Mouse (Mus musculus) ovary, postnatal 14 days (tissue): Measurements from ENCODE around the gene Ndufa13.
A peak's percentile ranks its signal among the peaks of the same experiment; 100 is the strongest.

Source experiments
- DNase-seq: peaks from one replicate; pipeline ENCODE4 v3.0.0; 2022; ENCODE audit warnings: low spot score

Ndufa13 gene

DNA sequence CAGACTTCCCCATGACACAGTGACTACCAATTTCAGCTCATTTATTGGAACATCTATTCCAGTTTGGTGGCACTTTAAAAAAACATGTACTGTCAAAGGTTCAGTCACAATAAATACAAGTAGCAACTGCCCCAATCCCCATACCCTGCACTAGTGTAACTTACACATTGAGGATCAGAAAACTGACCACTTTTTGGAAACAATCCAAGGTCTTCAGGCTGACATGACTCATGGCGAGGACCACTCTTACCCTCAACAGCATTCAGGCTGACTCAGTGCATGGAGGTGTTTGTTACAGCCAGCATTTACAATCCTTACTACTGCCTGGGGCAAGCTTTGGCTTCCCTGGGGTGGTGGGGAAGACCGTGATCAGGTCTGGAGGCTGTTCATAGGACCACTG, 4.7 kb upstream of the Ndufa13 start:
- no peak for DNase-seq

DNA sequence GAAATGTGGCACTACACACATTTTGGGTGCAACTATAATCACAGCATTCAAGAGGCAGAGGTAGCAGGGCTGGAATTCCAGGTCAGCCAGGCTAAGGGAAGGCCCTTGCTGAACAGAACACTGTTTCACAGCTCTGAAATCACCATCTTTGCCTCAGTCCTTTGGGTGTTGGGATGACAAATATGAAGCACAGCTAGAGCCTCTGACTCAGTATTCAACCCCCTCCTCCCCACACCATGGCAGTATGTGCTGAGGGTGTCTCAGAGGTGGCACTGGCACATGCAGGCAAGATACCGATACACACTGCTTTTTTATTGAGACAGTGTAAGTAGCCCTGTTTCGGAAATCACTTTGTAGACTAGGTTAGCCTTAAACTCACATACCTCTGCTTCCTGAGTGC, 3.9 kb upstream of the Ndufa13 start:
- no peak for DNase-seq

- no peak for DNase-seq
Observed at GRCm38 (mm10) chr8:69904096-69904495, 1.7 kb upstream of the Ndufa13 start.

DNA sequence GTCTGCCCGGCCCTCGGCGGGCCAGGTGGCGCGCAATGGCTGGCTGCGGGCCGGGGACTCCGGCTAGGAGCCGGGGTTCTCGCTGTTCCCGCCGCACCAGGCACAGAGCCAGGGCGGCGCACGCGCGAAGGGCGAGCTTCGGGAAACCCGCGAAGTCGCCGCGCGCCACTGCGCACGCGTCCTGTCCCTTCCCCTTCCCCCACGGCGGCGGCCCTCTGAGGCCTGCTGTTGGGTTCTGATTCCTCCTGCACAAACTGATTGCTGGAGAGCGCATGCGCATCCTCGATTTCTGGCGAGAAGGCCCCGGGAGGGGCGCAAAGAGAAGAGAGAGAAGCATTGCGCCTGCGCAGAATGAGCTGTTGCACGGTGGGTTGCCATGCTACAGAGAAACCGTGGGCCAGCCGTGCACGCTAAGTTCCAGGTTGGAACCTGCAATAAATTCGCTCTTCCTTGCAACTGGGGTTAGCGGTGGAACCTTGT, 745 bp upstream of the Ndufa13 start:
- DNase-seq = peak; percentile 97

DNA sequence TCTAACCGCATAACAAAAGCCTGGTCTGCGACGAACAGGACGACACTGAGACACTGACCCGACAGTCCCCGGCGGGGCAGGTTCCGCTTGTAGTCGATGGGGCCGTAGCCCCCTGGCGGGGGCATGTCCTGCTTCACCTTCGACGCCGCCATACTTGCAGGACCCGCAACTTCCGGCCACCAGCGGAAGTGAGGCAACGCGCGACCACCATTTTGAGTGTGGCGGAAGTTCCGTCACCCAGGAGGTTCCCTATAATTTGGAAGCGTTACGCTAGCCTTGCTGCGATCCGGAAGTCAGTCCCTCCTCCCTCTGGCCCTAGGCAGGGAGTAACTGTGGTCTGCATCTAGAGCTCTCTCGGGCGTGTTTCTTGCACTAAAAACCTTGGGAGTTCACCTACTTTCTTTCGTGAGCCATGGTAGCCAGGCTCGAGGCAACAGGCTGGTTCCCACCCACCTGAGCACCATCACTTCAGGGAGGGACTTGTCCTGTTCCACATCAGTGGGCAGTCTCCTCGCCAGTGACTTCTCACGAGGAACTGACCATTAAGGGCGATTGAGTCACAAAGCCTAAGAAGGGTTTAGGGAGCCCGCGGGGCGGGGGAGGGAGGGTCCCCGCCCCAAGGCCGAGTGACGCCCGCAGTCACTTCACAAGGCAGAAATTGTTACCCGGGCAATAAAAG, 735 bp downstream of the Ndufa13 start:
- peak; percentile 98 for DNase-seq

DNA sequence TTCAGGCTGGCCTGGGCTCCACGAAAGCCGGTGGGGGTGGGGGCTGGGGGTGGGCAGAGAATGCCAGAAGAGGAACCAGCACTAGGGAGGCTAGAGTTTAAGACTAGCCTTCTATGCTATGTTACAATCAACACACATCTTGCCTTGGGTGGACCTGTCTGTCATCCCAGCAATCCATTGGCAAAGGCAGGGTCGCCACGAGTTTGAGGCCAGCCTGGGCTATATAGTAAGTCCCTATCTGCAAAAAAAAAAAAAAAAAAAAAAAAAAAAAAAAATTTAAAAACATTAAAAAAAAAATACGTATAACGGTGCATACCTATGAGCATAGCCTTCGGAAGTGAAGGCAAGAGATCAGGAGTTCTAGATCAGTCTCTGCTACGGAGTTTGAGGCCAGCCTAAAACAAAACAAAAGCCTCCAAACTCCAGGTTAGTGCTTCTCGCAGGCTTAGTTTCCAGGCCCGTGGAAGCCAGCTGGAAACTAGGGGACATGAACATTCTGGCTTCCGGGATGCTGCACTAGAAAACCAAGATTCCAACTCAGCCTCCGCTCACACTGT, 1.4 kb downstream of the Ndufa13 start:
- DNase-seq = no peak

DNA sequence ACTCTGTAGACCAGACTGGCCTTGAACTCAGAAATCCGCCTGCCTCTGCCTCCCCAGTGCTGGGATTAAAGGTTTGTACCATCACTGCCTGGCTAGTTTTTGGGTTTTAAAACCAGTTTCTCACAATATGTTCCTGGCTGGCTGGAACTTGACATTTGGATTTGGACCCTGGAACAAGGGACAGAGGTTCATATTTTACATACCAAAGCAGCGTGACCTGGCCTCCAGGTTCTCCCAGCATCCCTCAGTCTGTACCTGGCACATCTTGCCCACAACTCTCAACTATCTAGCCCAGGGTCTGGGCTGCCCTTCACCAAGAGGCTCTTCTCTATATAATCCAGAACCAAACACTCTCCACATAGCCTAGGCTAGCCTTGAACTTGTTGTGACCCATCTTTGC, 2.5 kb downstream of the Ndufa13 start:
- no peak for DNase-seq

GRCm38 (mm10) chr8:69897857-69898256, 4.5 kb downstream of the Ndufa13 start:
- no peak for DNase-seq

- DNase-seq = no peak
Observed at GRCm38 (mm10) chr8:69895772-69896451, 6.4 kb downstream of the Ndufa13 start.

DNA sequence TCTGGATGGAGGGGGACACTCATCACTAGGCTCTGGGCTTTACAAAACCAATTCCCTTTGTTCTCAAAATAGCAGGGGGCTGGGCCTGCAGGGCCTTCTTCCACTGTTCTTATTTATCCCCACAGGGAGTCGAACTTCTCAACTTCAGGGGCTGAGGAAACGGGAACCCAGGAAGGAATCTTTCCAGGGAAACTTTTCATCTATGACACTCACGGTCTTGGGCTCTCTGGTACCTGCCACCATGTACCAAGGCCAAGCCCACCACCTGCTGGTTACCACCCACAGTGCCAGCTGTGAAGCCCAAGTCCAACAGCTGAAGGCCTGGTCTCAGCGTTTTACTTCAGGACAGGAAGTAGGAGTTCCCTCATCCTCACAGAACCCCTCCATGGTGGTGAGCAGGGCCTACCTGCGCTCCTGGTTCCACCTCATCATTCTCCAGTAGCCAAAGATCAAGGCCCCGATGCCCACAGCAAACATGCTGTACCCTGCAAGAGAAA, 7.5 kb downstream of the Ndufa13 start:
- no peak for DNase-seq

- peak; percentile 40 for DNase-seq
Observed at GRCm38 (mm10) chr8:69893863-69894262, 8.5 kb downstream of the Ndufa13 start.

DNA sequence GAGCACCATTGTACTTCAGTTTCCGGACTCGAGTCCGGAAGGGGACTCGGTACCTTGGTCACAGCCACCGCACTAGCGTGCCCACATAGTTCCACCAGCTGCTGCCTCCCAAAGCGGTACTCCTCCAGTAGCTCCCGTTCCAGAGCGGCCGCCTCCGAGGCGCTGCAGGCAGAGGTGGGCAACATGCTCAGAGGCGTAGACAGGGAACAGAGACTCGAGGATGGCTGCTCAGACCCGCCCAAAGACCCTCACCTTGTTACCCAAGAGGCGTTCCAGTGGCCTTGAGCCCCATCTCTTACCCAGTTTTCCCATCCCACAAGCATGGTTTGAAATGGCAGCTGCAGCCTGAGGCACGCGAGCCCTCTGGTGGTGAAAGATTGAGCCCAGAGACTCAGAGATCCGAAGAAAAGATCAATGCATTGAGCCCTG, 11.5 kb downstream of the Ndufa13 start:
- DNase-seq = no peak

DNA sequence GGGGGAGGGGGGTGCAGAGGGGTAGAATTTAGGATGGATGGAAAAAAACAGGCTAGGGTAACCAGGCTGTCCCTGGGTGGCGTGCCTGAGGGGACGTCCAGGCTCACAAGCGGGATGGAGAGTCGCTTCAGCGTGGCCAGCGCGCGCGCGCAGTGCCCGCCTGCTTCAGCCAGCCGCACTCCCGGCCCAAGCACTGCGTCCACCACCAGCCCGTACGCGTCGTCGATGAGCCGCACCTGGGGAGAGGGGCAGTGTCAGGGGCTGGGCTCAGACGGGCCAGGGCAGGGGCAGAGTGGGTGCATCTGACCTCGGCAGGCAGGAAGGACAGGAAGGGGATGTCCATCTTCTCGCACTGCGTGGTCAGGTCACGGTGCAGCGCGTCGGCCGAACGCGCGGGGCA, 13.5 kb downstream of the Ndufa13 start:
- DNase-seq = no peak

- DNase-seq = no peak
Observed at GRCm38 (mm10) chr8:69888244-69888866, 14.0 kb downstream of the Ndufa13 start.

- DNase-seq = no peak
Observed at GRCm38 (mm10) chr8:69887289-69888243, 14.8 kb downstream of the Ndufa13 start, which contains the start of gene Cilp2. Gene Cilp2, minus strand, starts transcription at chr8:69887687.

DNA sequence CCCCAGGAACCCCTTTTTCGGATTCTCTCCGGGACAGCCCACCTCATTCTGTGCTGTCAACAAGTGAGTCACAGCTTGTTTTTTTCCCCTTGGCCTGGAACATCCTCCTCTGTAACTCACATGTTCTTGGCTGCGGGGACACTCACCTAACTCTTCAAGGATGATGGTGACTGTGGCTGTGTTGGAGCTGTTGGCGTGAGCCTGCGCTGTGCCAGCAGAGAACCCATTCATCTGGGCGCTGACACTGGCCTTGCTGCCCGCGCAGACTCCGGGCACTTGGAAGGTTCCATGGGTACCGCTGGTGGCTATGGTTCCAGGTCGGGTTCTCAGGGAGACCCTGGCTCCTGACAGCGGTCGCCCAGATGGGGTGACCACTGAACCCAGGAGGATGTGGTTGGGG, 18.2 kb downstream of the Ndufa13 start:
- no peak for DNase-seq

GRCm38 (mm10) chr8:69882833-69883600, 19.3 kb downstream of the Ndufa13 start:
- DNase-seq = no peak

- DNase-seq = peak; percentile 48
Observed at GRCm38 (mm10) chr8:69882021-69882756, 20.2 kb downstream of the Ndufa13 start.

DNA sequence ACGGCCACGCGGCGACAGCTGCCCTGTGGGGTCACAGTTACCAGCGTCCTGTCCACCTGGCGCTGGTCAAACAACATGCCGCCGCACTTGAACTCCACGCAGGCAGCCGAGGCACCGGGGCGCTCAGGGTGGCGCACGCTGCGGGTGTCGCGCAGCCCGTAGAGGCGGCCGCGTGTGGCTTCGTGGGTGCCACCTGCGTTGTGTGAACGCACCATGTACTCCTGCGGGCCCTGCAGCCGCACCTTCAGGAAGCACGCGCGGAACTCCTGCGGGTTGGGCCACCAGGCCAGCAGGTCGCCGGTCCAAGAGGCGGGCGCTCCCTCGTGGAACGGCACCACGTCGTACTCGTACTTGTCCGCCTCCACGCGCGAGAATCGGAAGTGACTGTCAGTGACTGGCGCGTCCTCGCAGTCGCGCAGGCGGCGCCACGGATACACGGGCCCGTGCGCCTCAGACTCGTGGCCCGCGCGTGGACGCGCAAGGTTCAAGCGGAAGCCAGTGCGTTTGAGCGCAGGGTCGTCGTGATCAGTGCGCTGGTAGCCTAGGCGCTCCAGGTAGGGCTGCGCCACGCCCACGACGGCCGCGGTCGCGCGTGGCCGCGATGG, 21.0 kb downstream of the Ndufa13 start:
- no peak for DNase-seq

DNA sequence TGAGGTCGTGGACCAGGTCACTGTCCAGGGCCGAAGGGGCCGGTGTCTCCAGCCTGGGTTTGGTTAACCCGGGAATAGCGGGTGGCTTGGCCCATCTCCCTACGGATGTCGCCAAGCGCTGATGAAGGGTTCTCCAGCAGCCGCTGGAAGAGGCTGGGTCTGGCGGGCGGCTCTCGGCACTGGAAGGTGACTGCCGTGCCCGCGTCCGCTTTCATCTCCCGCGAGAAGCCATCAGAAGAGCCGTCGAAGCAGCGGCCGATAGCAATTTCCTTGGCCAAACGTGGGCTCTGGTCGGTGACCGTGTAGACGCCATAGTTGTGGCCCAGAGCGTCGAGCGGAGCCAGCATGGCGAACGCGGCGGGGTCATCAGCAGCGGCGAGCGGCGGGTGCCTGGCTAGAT, 21.5 kb downstream of the Ndufa13 start:
- DNase-seq = no peak
